Mouse (Mus musculus) G1E-ER4 (cell line): ENCODE results near the gene Tm9sf3. TPM values are rescaled to one million over a fixed set of nuclear protein-coding genes. Genes with fewer than 3 reads are reported as not detected.

Experiments
- GATA1 ChIP-seq: IDR thresholded peaks from one replicate; pipeline ENCODE4 v1.8.0; 2012; ENCODE audit warnings: low read length, inconsistent platforms
- polyA plus RNA-seq: library from polyadenylated mRNA; stranded (reverse); fragments of >175 nt; gene quantifications from 2 replicates; pipeline ENCODE4 v1.2.3, GENCODE M21; 2012

Tm9sf3 gene
- 34.6 and 58.6 TPM in 2 replicates for polyA plus RNA-seq

- TF ChIP-seq GATA1: no peak
Measured at GRCm38 (mm10) chr19:41263630-41264295, at the start of gene Tm9sf3. Gene Tm9sf3 (minus strand): TSS chr19:41263997.

DNA sequence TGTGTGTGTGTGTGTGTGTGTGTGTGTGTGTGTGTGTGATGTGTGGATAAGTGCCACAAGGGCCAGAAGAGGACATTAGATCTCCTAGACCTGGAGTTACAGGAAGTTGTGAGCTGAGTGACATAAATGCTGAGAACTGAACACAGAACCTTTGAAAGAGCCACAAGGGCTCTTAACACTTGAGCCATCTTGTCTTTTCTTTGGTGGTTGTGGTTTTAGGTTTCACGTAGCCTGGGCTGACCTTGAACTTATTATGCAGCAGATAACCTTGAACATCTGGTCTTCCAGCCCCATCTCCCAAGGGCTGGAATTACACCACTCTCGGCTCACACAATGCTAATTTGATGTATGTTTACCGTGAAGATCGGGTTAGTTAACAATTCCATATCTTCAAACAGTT, 48.2 kb upstream of the Tm9sf3 start:
- no peak for TF ChIP-seq GATA1

DNA sequence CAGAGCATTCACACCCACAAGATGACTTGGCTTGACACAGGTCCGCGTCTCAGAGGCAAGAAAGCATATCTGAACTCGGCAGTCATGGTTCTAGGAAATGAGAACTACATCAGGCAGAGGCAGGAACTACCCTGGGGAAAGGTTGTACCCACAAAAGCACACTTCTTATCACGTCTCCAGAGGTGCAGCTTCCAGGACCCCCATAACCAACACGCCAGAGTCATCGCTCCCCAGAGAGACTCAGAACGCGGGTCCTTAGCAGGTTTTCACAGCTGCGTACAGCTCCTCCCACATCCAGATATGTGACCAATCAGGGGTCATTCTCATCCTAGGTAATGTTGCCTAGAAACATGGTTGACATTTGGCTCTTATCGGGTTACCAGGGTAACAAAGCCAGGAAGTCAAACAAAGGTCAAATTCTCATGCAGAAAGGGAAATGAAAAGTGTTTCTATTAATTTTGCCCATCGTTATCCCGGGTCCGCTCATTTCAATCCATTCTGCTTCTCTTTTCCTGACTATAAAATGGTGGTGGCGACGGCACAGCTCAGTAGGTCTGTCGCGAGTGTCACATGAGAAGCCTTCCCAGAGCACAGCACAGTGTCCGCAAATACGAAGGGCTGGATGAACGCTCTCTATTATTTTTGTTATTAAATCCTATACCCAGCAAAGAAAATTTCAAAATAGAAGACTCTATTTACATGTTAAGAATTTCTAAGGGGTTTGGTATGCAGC, 47.3 kb upstream of the Tm9sf3 start:
- no peak for TF ChIP-seq GATA1

GRCm38 (mm10) chr19:41303933-41304332, 40.1 kb upstream of the Tm9sf3 start:
- no peak for TF ChIP-seq GATA1

GRCm38 (mm10) chr19:41303433-41303832, 39.6 kb upstream of the Tm9sf3 start:
- no peak for TF ChIP-seq GATA1

- TF ChIP-seq GATA1: no peak
Measured at GRCm38 (mm10) chr19:41301856-41302255, 38.1 kb upstream of the Tm9sf3 start.

DNA sequence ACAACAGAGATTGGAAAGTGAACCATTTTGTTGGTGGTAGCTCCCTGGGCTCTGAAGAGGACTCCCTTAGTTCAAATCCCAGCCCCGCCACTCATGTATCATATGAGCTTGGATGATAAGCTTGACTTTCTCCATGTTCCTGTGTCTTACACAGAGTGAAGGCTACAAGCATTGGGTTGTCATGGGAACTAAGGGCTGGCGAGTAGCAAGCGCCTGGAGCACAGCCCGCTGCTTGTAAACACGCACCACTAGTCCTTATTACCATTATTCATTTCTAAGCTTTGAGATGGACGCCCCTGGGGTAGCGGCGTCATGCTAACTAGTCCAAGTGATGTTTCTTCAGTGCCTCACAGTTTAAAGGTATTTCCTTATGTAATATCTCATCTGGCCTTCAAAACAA, 35.6 kb upstream of the Tm9sf3 start:
- no peak for TF ChIP-seq GATA1

DNA sequence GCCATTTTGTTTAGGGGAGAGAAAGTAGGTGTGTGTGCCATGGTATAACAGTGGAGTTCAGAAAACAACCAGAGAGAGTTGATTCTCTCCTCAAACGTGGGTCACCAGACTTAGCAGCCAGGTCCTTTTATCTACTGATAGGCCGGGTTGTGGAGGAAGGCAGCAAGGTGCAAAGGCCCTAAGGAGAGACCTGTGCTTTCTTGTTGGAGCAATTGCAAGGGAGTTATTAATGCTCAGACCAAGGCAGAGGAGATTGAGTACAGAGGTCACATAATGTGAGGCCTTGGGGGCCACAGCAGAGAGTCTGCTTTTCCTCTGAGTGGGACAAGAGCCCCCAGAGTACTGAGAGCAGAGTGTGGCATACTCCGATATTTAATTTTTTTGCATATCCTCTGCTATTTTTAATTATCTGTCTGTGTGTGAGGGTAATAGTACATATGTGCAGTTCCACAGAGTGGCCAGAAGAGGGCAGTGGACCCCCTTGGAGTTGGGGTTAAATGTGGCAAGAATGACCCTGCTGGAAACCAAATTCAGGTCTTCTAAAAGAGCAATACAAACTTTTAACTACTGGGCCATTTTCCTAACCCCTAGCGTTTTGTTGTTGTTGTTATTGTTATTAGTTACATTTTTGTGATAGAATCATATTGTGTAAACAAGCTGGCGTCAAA, 27.3 kb upstream of the Tm9sf3 start:
- TF ChIP-seq GATA1: no peak

DNA sequence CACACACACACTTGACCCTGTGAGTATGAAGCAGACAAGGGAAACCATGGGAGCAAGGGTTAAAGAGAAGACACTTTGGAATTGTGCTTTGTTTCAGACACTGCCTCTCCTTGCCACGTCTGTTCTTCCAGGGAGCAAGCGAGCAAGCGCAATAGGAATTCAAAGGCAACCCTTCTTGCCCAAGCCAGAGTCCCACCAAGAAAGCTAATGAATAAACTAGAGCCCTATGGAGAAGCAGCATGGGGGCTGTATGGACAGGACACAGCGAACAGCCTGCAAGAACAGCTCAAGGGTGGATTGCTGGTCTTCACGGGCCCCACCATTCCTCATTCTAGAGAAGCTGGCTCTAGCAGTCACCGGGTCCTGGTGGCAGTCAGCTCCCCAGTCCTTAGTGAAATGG, 24.8 kb upstream of the Tm9sf3 start:
- TF ChIP-seq GATA1: no peak

GRCm38 (mm10) chr19:41287224-41287623, 23.4 kb upstream of the Tm9sf3 start:
- TF ChIP-seq GATA1: no peak

DNA sequence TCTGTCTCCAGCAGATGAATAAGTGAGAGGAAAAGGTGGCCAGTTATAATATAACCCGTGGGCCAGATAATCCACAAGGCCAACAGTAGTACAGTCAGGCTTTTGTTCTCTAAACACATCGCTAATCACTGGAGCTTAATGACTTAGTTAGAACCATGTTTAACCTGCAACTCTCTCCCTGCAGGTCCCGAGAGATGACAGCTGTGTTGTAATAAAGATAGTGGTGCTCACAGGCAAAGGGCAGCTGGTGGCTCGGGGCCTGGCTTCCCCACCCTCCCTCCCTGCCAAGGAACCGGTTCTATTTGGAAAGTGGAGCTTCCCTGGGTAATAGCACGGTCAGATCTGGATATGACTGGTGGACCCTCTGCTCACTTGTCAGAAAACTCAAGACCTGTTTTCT, 20.7 kb upstream of the Tm9sf3 start:
- TF ChIP-seq GATA1: no peak

- no peak for TF ChIP-seq GATA1
Measured at GRCm38 (mm10) chr19:41282718-41283117, 18.9 kb upstream of the Tm9sf3 start.

- no peak for TF ChIP-seq GATA1
Measured at GRCm38 (mm10) chr19:41282216-41282615, 18.4 kb upstream of the Tm9sf3 start.

DNA sequence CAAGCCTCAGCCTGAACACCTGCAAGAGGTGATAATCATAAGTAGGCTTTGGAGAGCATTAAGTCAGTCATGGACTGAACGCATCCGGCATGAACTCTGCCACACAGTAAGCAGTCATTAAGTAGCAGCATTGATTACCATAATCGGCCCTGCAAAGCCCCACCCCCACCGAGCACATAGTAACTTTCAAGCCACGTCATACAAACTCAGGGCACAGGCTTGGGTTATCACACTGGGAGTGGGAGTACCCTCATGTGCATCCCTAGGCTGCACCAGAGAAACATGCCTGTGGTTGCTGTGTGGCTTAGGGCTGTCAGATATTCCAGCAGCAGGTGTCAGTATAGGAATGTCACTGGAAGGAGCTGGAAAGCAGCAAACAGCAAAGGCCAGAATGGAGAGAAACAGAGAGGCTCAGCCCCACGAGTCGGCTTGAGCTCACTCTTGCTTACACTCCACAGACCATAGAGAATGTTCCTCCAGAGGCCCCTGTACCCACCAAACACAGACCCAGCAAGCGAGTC, 16.0 kb upstream of the Tm9sf3 start:
- TF ChIP-seq GATA1: no peak

- TF ChIP-seq GATA1: no peak
Measured at GRCm38 (mm10) chr19:41278606-41279005, 14.8 kb upstream of the Tm9sf3 start.

DNA sequence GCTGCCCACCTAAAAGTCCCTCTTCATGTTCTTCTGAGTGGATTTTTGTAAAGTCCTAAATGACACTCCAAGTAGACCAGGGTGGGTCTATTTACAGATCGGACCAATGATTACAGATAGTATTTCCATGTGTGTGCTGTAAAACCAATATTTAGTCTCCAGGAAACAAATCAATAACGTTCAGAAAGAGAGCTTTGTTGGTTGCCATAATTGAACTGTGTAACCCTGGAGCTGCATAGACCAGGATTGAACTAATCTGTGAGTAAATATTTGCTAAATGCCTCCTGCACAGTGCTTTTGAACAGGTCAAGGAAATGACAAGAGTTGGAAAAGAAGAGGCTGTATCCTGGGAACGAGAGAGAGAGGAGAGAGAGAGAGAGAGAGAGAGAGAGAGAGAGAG, 11.8 kb upstream of the Tm9sf3 start:
- TF ChIP-seq GATA1: no peak
